Mouse (Mus musculus) forebrain, postnatal 0 days (tissue): ENCODE data around the gene Pcnx. TPM values are rescaled to one million over a fixed set of nuclear protein-coding genes. Genes with fewer than 3 reads are reported as not detected.

Experiments used
- ATAC-seq: fragments of 200-750 bp; cut with Nextera tagmentation; 2 replicates; pipeline ENCODE4 v1.8.0; 2017; ENCODE audit warnings: mild to moderate bottlenecking, moderate library complexity
- DNase-seq: peaks from one replicate; pipeline ENCODE4 v3.0.0-alpha.2; 2015
- H3K27ac ChIP-seq: fragments of 300-500 bp; sonication (generic); 2 replicates; pipeline ENCODE4 v1.5.1; 2014; ENCODE audit warnings: low read depth, mild to moderate bottlenecking, antibody characterized with exemption, low read length, moderate library complexity, mixed read lengths
- H3K27me3 ChIP-seq: fragments of 300-500 bp; sonication (generic); 2 replicates; pipeline ENCODE4 v1.6.1; 2014; ENCODE audit warnings: mild to moderate bottlenecking, low read length, mixed read lengths; ENCODE audit not compliant: insufficient read depth
- H3K36me3 ChIP-seq: fragments of 300-500 bp; sonication (generic); 2 replicates; pipeline ENCODE4 v1.6.1; 2014; ENCODE audit warnings: mild to moderate bottlenecking, moderate library complexity; ENCODE audit not compliant: insufficient read depth
- H3K4me1 ChIP-seq: fragments of 300-500 bp; sonication (generic); 2 replicates; pipeline ENCODE4 v1.6.1; 2014; ENCODE audit warnings: antibody characterized with exemption; ENCODE audit not compliant: insufficient read depth
- H3K4me2 ChIP-seq: fragments of 300-500 bp; sonication (generic); 2 replicates; pipeline ENCODE4 v1.6.1; 2014; ENCODE audit warnings: low read depth, mild to moderate bottlenecking, moderate library complexity
- H3K4me3 ChIP-seq: fragments of 300-500 bp; sonication (generic); 2 replicates; pipeline ENCODE4 v1.5.1; 2014; ENCODE audit warnings: low read depth, low read length, mixed read lengths
- H3K9ac ChIP-seq: fragments of 300-500 bp; sonication (generic); 2 replicates; pipeline ENCODE4 v1.6.1; 2014; ENCODE audit warnings: mild to moderate bottlenecking
- H3K9me3 ChIP-seq: fragments of 300-500 bp; sonication (generic); 2 replicates; pipeline ENCODE4 v1.6.1; 2016; ENCODE audit warnings: low read length
- CTCF ChIP-seq: sonication (generic); IDR thresholded peaks from 2 replicates; pipeline ENCODE4 v1.5.1; 2016; ENCODE audit warnings: antibody characterized with exemption, control low read depth, low read depth
- WGBS: fragments of 180-500 bp; shearing (Covaris S2); extraction: QIAGEN DNeasy Blood & Tissue Kit; methylation state at CpG from one replicate; pipeline ENCODE4 v1.1.7; 2014; 5-methylcytosine and 5-hydroxymethylcytosine counted together
- polyA plus RNA-seq: library from polyadenylated mRNA; unstranded; fragments of >200 nt; fragmentation: Nextera tagmentation; extraction: Ambion mirVana; gene quantifications from 2 replicates; pipeline ENCODE4 v1.2.1, GENCODE M21; 2015
- total RNA-seq: library from RNA; depleted of rRNA; stranded (reverse); fragments of >200 nt; gene quantifications from 2 replicates; pipeline ENCODE4 v1.2.3, GENCODE M21; 2014

The Pcnx gene
- total and polyA plus RNA-seq, 2 experiments from 2014 or later: 6.3 to 37.6 TPM

GRCm38 (mm10) chr12:81880161-81880560 is 20.3 kb downstream of the Pcnx start:
- H3K9ac ChIP-seq: no peak overlapping the region
- H3K9me3 ChIP-seq: no peaks in the 10 kb centered on the region
- no peaks in the 10 kb centered on the region for H3K4me1 ChIP-seq
- no peak overlapping the region for H3K4me2 ChIP-seq
- WGBS: 94% methylated on average over 3 of the region's 3 CpGs
- no peak overlapping the region for H3K4me3 ChIP-seq
- DNase-seq (no peak), ATAC-seq (no peak)
- H3K36me3 ChIP-seq: no peaks in the 10 kb centered on the region
- no peak for TF ChIP-seq CTCF
- H3K27ac ChIP-seq: no peak overlapping the region
- no peaks in the 10 kb centered on the region for H3K27me3 ChIP-seq

- Histone ChIP-seq H3K4me2 (no peak overlapping the region), H3K27ac (no peak overlapping the region), H3K9ac (no peak overlapping the region), H3K9me3 (no peaks in the 10 kb centered on the region), H3K27me3 (no peaks in the 10 kb centered on the region), H3K36me3 (no peaks in the 10 kb centered on the region), H3K4me1 (no peaks in the 10 kb centered on the region), H3K4me3 (no peak overlapping the region)
- no peak for DNase-seq
- WGBS: 67% methylated on average over 11 of the region's 11 CpGs
- no peak for ATAC-seq
- TF ChIP-seq CTCF: no peak
Observed at GRCm38 (mm10) chr12:81883255-81884106, 23.7 kb downstream of the Pcnx start.

DNA sequence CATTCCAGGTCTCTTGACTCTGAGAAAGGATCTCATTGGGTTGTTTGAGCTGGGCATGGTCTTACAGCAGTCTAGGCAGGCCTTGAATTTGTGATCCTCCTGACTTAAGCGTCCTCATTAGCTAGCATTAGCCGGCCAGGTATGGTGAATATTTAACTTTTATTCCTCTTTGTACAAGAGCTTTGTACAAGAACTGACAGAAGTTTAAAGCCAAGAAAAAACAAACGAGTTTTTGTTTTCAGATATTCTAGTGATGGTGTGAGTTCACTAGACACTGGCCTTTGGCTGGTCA is 24.2 kb downstream of the Pcnx start:
- TF ChIP-seq CTCF: no peak
- DNase-seq: no peak
- Histone ChIP-seq H3K4me3 (no peak overlapping the region), H3K4me1 (no peaks in the 10 kb centered on the region), H3K27ac (no peak overlapping the region), H3K4me2 (no peak overlapping the region), H3K27me3 (no peaks in the 10 kb centered on the region), H3K9ac (no peak overlapping the region), H3K9me3 (no peaks in the 10 kb centered on the region), H3K36me3 (no peaks in the 10 kb centered on the region)
- 70% methylated on average over 3 of the region's 3 CpGs for WGBS
- no peak for ATAC-seq

DNA sequence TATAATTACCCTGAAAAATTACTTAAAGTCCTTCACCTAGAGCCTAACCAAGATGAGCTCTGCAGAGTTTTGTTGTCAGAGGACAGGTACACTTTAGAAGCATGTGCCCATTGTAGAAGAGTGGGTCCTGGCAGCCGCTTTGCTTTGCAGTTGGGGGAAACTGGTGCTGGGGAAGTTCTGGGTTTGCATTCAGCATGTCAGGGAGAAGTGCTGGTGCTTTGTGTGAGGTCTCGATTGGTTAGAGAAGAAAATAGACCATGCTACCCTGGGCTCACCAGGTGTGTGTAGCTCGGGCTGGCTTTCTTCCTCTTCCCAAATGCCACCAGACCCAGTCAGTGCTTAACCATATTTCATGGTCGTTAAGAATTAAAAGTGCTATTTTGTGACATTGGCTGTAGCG is 25.2 kb downstream of the Pcnx start:
- no peak overlapping the region for H3K27ac ChIP-seq
- H3K36me3 ChIP-seq: no peaks in the 10 kb centered on the region
- no peaks in the 10 kb centered on the region for H3K4me1 ChIP-seq
- no peak overlapping the region for H3K4me3 ChIP-seq
- no peak overlapping the region for H3K4me2 ChIP-seq
- ATAC-seq (no peak), DNase-seq (no peak)
- H3K9me3 ChIP-seq: no peaks in the 10 kb centered on the region
- no peak overlapping the region for H3K9ac ChIP-seq
- no peaks in the 10 kb centered on the region for H3K27me3 ChIP-seq
- WGBS: 70% methylated on average over 5 of the region's 5 CpGs
- TF ChIP-seq CTCF: no peak

DNA sequence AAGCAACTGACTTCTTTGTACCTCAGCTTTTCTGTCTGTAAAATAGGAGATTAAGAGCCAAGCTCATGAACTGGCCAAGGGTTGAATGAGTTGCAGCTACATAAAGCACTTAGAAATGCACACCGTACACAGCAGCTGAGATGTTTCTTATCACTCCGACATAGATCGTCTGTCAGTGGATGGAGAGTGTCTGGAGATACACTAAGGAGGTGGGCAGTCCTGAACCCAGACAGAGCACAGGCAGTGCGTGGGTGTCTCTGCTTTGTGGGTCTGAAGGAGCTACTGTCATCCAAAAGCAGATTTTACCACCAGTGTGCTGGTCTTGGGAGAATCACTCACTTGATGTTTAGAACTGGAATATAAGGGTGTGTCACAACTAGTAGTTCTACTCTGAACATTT is 26.2 kb downstream of the Pcnx start:
- Histone ChIP-seq H3K9me3 (no peaks in the 10 kb centered on the region), H3K36me3 (no peaks in the 10 kb centered on the region), H3K27ac (no peak overlapping the region), H3K4me2 (no peak overlapping the region), H3K27me3 (no peaks in the 10 kb centered on the region), H3K4me1 (no peaks in the 10 kb centered on the region), H3K4me3 (no peak overlapping the region), H3K9ac (no peak overlapping the region)
- no peak for ATAC-seq
- no peak for TF ChIP-seq CTCF
- WGBS: 87% methylated on average over 4 of the region's 4 CpGs
- no peak for DNase-seq

DNA sequence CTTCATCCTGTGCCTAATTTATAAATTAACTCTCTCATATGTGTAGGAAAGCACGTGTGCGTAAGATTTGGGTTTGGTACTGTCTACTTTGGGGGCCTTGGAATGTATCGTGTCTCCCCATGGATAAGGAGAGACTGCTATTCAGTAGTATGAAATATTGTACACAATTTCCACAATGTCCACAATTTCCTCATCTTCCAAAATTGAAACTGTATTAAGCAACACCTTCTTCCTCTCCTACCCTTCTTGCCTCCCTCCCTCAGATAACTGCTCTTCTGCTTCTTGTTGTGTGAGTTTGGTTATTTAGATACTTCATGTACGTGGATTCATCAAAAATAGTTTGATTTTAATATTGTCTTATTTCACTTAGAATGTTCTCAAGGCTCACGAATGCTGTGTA is 29.1 kb downstream of the Pcnx start:
- Histone ChIP-seq H3K4me3 (no peak overlapping the region), H3K9me3 (no peaks in the 10 kb centered on the region), H3K9ac (no peak overlapping the region), H3K36me3 (no peaks in the 10 kb centered on the region), H3K4me2 (no peak overlapping the region), H3K27ac (no peak overlapping the region), H3K27me3 (no peaks in the 10 kb centered on the region), H3K4me1 (no peaks in the 10 kb centered on the region)
- DNase-seq (no peak), ATAC-seq (no peak)
- WGBS: 90% methylated on average over 5 of the region's 5 CpGs
- TF ChIP-seq CTCF: no peak

DNA sequence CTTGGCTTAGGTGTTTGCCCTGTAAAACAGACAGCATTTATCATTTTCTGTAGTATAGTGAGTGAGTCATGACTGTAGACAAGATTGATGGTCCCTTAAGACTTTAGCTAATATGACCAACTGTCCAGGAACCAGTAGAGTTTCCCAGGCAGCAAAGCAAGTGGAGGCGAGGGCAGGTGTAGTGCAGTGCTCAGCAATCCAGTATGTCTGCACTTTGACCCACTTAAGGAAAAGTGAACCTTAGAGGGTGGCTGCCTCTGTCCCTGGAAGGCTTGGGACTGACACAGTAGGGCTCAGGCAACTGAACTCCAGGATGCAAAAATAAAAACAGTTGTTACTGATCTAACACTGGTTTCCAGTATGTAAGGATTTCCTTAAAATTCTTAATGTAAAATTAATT is 32.1 kb downstream of the Pcnx start:
- 100% methylated on average over 1 of the region's 1 CpGs for WGBS
- Histone ChIP-seq H3K4me3 (no peak overlapping the region), H3K4me2 (no peak overlapping the region), H3K27ac (no peak overlapping the region), H3K4me1 (no peaks in the 10 kb centered on the region), H3K9ac (no peak overlapping the region), H3K9me3 (no peaks in the 10 kb centered on the region), H3K36me3 (peaks cover 11% of the 10 kb centered on the region), H3K27me3 (no peaks in the 10 kb centered on the region)
- DNase-seq (no peak), ATAC-seq (no peak)
- no peak for TF ChIP-seq CTCF
